Mouse (Mus musculus) hindbrain, embryonic 11.5 days (tissue): ENCODE data around the gene Dcdc2b. TPM values are rescaled to one million over a fixed set of nuclear protein-coding genes. Genes with fewer than 3 reads are reported as not detected.

Experiments
- ATAC-seq: fragments of 200-750 bp; cut with Nextera tagmentation; 2 replicates; pipeline ENCODE4 v1.8.0; 2017; ENCODE audit warnings: mild to moderate bottlenecking, moderate TSS enrichment, moderate library complexity; ENCODE audit not compliant: low FRiP score
- DNase-seq: peaks from one replicate; pipeline ENCODE4 v3.0.0-alpha.2; 2015; ENCODE audit warnings: low spot score
- H3K27ac ChIP-seq: fragments of 300-500 bp; sonication (generic); 2 replicates; pipeline ENCODE4 v1.5.1; 2014; ENCODE audit warnings: mild to moderate bottlenecking, low read depth, low read length
- H3K27me3 ChIP-seq: fragments of 300-500 bp; sonication (generic); 2 replicates; pipeline ENCODE4 v1.6.1; 2014; ENCODE audit warnings: mild to moderate bottlenecking, low read length, moderate library complexity, mixed read lengths; ENCODE audit not compliant: control insufficient read depth, insufficient read depth
- H3K36me3 ChIP-seq: fragments of 300-500 bp; sonication (generic); 2 replicates; pipeline ENCODE4 v1.6.1; 2014; ENCODE audit warnings: mild to moderate bottlenecking, low read length, moderate library complexity, mixed read lengths; ENCODE audit not compliant: control insufficient read depth, insufficient read depth
- H3K4me1 ChIP-seq: fragments of 300-500 bp; sonication (generic); replicated peaks from 2 replicates; pipeline ENCODE4 v1.6.1; 2014; ENCODE audit warnings: low read length, mixed read lengths; ENCODE audit not compliant: control insufficient read depth, insufficient read depth
- H3K4me2 ChIP-seq: fragments of 300-500 bp; sonication (generic); replicated peaks from 2 replicates; pipeline ENCODE4 v1.6.1; 2014; ENCODE audit warnings: mild to moderate bottlenecking, low read depth, low read length
- H3K4me3 ChIP-seq: fragments of 300-500 bp; sonication (generic); 2 replicates; pipeline ENCODE4 v1.5.1; 2014; ENCODE audit warnings: low read depth, low read length
- H3K9ac ChIP-seq: fragments of 300-500 bp; sonication (generic); 2 replicates; pipeline ENCODE4 v1.6.1; 2014; ENCODE audit warnings: low read depth, low read length
- H3K9me3 ChIP-seq: fragments of 300-500 bp; sonication (generic); 2 replicates; pipeline ENCODE4 v1.6.1; 2016; ENCODE audit warnings: low read length; ENCODE audit not compliant: control insufficient read depth
- WGBS: fragments of 180-500 bp; shearing (Covaris S2); extraction: QIAGEN DNeasy Blood & Tissue Kit; methylation state at CpG from one replicate; pipeline ENCODE4 v1.1.7; 2014; 5-methylcytosine and 5-hydroxymethylcytosine counted together
- polyA plus RNA-seq: library from polyadenylated mRNA; unstranded; fragments of >200 nt; fragmentation: Nextera tagmentation; extraction: Ambion mirVana; gene quantifications from 2 replicates; pipeline ENCODE4 v1.2.1, GENCODE M21; 2014

The Dcdc2b gene
- polyA plus RNA-seq, 1 experiment from 2014 or later: 2.7 TPM

DNA sequence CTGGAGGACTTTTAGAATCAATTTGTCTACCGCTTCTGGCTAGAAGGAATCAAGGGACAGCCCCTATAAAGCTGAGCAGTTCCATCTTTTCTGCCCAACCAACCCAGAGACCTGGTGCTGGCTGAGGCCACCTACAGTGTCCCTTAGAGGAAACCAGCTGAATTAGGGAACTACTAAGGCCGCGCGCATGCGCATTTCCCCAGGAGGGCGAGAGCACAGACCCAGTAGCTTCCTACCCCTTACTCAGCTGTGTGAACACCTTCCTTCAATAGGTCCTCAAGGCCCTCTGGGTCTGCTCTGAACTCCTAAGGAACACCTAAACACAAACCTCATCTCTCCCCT is 10.9 kb upstream of the Dcdc2b start:
- Histone ChIP-seq H3K36me3 (peaks cover 16% of the 10 kb centered on the region), H3K4me3 (peak overlapping the region; percentile 58; the same call in 1 of the 2 replicates), H3K4me1 (peaks cover 12% of the 10 kb centered on the region), H3K9me3 (no peaks in the 10 kb centered on the region), H3K27ac (peak overlapping the region; percentile 82), H3K4me2 (peak overlapping the region; percentile 71), H3K27me3 (no peaks in the 10 kb centered on the region), H3K9ac (peak overlapping the region; percentile 16)
- peak; percentile 6; the same call in 1 of the 2 replicates for ATAC-seq
- peak; percentile 79 for DNase-seq
- 2% methylated on average over 6 of the region's 6 CpGs for WGBS

DNA sequence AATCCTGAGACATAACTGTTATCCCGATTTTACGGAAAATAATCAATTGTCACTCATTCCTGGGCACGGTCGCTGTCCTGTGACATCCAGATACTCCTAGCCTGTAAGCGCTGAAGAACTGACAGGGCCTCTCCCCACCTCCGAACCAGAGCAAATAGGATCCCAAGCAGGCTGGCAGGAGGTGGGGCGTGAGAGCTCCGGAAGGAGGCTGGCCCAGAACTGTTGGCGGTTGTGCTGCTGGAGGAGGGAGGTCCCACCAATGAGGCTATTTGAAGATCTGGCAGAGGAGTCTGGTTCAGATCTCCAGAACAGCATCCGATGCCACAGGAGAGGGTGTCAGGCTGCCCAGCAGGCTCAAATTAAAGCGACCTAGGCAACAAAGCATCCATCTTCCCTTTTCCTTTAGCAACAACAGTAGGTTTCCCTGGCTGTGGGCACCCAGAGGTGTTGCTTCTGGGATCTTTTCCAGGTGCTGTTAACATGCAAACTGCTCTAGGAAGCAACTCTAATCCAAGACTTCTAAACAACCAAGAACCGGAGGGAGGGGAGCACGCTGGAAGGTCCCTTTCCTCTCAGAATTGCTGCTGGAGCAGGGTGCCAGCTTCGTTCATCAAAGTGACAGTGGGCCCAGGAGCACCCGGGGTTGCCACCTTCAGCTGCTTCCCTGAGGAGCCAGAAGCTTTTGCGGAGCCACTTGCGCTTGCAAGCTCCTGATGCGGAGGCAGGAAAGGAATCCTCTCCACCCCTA is 10.4 kb upstream of the Dcdc2b start:
- Histone ChIP-seq H3K27me3 (no peaks in the 10 kb centered on the region), H3K9me3 (no peaks in the 10 kb centered on the region), H3K4me2 (peak overlapping the region; percentile 71), H3K27ac (peak overlapping the region; percentile 82), H3K4me1 (peaks cover 12% of the 10 kb centered on the region), H3K9ac (peak overlapping the region; percentile 66), H3K36me3 (peaks cover 14% of the 10 kb centered on the region), H3K4me3 (peak overlapping the region; percentile 58)
- peak; percentile 87 for ATAC-seq
- 1% methylated on average over 18 of the region's 18 CpGs for WGBS
- peak; percentile 76 for DNase-seq

DNA sequence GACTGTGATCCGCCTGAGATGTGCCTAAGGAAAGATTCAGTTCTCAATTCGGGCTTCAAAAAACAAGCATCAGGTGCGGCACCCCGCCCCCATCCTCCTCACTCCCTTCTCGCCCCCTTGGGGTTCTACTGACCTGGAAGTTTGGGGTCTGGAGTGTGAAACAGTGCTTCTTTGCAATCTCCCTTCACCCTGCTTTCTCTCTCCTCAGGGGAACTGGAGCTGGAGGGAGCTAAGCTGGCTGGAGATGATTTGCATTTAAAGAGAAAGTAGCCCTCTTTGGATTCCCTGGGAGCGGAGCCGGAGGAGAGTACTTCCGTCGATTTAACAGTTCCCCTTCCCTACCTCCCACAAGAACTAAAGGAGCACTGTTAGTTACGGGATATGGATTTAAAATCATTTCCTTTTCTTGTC is 9.6 kb upstream of the Dcdc2b start, which contains the start of gene Ccdc28b:
Gene Ccdc28b, minus strand, starts transcription at position 267 of the 411 bp plus-strand sequence.
- peaks cover 7% of the 10 kb centered on the region for H3K36me3 ChIP-seq
- peak within 1 kb of the TSS; percentile 82 for H3K27ac ChIP-seq
- peak within 1 kb of the TSS; percentile 58 for H3K4me3 ChIP-seq
- peak within 1 kb of the TSS; percentile 66 for H3K9ac ChIP-seq
- H3K4me2 ChIP-seq: peak within 1 kb of the TSS; percentile 71
- ATAC-seq: peak; percentile 56
- peaks cover 12% of the 10 kb centered on the region for H3K4me1 ChIP-seq
- peak; percentile 66 for DNase-seq
- no peaks in the 10 kb centered on the region for H3K27me3 ChIP-seq
- H3K9me3 ChIP-seq: no peaks in the 10 kb centered on the region
- under 1% methylated on average over 10 of the region's 10 CpGs for WGBS

DNA sequence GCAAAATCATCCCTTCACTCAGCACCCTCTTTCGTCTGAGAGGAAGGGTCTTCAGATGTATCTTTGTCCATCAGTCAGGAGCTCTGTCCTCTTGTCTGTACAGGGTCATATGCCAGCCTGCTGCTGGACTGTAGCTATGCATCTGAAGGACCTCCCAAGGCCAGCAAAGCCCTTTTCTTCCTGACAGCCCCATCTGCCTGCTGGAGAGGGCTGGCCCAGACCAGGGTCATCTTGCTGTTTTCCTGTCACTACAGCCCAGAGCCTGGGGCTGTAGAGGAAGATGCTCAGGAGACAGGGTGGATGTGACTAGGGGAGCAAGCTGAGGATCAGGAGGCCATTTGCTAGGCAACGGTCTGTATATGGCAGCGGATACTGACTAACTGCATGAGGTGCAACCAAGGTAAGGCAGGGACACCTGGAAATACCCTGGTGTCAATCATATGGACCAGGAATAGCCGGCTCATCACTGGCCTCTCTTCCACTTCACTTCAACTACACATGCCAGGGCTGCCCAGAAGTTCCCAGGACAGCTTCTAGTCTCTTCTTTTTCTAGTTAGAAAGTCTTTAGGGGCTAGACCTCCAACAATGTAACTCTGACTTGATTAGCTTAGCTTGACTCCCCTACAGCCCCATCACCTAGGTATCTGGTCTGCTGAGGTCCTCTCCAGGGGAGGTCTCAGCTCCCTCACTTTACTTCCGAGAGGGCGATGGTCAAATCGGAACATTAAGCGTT is 8.9 kb upstream of the Dcdc2b start:
- H3K36me3 ChIP-seq: 0 out of 2 replicates have a peak, but pooled peaks cover 3% of the 10 kb centered on the region
- H3K27ac ChIP-seq: peak overlapping the region; percentile 82; the same call in 1 of the 2 replicates
- H3K27me3 ChIP-seq: no peaks in the 10 kb centered on the region
- peaks cover 14% of the 10 kb centered on the region for H3K4me1 ChIP-seq
- ATAC-seq (no peak), DNase-seq (no peak)
- peak overlapping the region; percentile 66 for H3K9ac ChIP-seq
- H3K9me3 ChIP-seq: no peaks in the 10 kb centered on the region
- H3K4me3 ChIP-seq: peak overlapping the region; percentile 58
- H3K4me2 ChIP-seq: peak overlapping the region; percentile 71
- WGBS: 25% methylated on average over 8 of the region's 8 CpGs

DNA sequence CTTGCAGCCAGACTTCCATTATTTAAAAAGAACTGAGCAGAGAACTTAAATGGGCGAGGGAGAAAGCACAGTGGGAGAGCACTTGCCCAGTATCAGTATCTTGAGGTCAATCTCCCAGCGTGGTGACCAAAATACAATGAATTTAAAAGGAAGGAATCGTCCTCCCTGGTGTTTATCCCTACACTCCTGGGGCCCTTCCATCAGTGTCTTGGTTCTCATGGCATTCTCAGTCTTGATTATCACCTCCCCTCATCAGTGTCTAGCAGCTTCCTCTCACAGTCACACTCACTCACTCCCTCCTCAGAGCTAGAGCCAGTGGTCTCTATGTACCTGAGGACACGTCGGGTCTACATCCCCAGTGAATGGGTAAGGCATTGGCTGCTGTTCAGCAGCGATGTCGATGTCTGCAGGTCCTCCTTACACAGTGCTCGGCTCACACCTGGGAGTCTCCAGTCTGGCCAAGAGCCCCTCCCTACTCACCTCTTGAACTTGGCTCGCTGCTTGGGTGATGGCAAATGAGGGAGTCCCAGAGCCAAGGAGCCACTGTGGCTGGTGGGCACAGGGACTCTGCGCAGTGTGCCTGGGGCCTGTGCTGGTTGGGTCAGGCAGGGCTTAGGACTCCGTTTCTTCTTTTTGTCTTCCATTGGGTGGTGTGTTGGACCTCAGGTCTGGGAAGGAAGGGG is 8.2 kb upstream of the Dcdc2b start:
- 81% methylated on average over 11 of the region's 11 CpGs for WGBS
- Histone ChIP-seq H3K4me2 (peak overlapping the region; percentile 71; the same call in 1 of the 2 replicates), H3K4me3 (no peak overlapping the region), H3K27ac (no peak overlapping the region), H3K4me1 (peaks cover 14% of the 10 kb centered on the region), H3K27me3 (no peaks in the 10 kb centered on the region), H3K9ac (peak overlapping the region; percentile 66), H3K9me3 (no peaks in the 10 kb centered on the region), H3K36me3 (0 out of 2 replicates have a peak, but pooled peaks cover 3% of the 10 kb centered on the region)
- ATAC-seq (no peak), DNase-seq (no peak)

DNA sequence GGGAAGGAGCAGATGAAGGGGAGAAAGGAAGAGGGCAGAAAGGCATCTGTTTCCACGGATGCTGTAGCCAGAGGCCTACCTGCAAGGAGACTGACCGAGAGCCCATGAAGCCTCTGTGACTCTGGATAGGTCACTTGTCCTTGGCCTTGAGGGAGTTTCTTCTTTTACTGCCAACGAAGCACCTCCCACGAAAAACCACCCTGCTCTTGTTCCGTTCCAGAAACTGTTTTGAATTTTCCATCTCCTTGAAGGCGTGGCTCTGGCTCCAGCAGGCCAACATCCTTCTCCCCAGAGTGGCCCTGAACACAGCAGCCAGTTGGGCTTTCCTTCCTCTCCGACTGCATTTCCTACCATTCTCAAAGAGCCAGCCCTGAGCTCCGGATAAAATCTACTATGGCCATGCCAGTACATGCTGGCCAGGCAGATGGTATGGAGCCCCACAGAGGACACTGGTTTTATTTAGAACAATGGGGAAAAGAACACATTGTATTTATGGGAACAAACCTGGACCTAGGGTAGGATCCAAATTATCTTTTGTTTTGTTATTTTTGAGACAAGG is 7.3 kb upstream of the Dcdc2b start:
- no peak overlapping the region for H3K9ac ChIP-seq
- H3K27me3 ChIP-seq: no peaks in the 10 kb centered on the region
- no peak overlapping the region for H3K4me2 ChIP-seq
- H3K27ac ChIP-seq: no peak overlapping the region
- H3K36me3 ChIP-seq: peaks cover 2% of the 10 kb centered on the region; the same call in 1 of the 2 replicates
- ATAC-seq: no peak
- 85% methylated on average over 8 of the region's 8 CpGs for WGBS
- peaks cover 14% of the 10 kb centered on the region for H3K4me1 ChIP-seq
- no peak for DNase-seq
- no peaks in the 10 kb centered on the region for H3K9me3 ChIP-seq
- H3K4me3 ChIP-seq: no peak overlapping the region

DNA sequence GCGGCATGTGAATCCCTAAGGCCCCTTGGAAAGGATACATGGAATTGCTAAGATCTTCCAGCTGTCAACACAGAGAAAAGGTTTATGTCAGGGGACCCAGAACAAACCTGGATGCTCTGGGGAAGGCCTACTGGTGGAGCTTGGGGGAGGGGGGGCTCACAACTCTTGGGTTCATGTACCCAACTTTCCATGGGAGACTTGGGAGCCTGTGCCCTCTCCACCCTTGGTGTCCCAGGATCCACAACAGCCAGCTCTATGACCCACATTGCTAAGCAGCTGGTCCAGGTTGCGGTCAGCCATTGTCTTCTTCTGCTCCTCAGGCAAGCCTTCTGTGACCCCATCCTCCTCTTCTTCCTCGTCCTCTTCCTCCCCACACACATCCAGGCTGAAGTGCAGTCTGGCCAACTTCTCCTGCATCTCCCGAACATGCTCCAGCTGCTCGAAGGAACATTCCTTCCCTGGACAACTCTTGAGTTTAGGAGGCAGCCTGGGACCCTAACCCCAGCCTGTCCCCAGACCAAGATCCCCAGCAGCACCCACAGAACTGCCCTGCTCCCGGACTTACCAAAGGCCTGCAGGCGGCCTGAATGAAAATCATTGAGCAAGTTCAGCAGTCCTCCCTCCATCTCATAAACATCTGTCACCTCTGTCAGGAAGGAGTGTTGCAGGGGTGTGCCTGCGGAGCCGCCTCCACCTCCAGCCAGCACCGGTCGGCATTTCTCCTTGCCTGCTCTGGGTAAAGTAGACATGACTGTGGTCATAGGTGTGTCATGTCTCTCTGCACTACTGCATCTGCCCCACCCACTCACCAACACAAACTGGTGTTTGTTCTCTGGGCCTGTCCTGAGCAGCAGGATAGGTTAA is 6.6 kb upstream of the Dcdc2b start:
- H3K4me2 ChIP-seq: no peak overlapping the region
- H3K27me3 ChIP-seq: no peaks in the 10 kb centered on the region
- H3K9me3 ChIP-seq: no peaks in the 10 kb centered on the region
- no peak overlapping the region for H3K27ac ChIP-seq
- peaks cover 14% of the 10 kb centered on the region for H3K4me1 ChIP-seq
- H3K4me3 ChIP-seq: no peak overlapping the region
- ATAC-seq (no peak), DNase-seq (no peak)
- 88% methylated on average over 11 of the region's 11 CpGs for WGBS
- H3K9ac ChIP-seq: no peak overlapping the region
- peaks cover 2% of the 10 kb centered on the region; the same call in 1 of the 2 replicates for H3K36me3 ChIP-seq
